Mouse (Mus musculus) brain, embryonic 14.5 days (tissue): ENCODE results near the gene Rrp1b. TPM values are rescaled to one million over a fixed set of nuclear protein-coding genes. Genes with fewer than 3 reads are reported as not detected.

ENCODE experiments used
- DNase-seq: peaks from one replicate; pipeline ENCODE4 v3.0.0-alpha.2; 2011; ENCODE audit warnings: low read depth
- CTCF ChIP-seq: fragments of 200-500 bp; IDR thresholded peaks from 2 replicates; pipeline ENCODE4 v1.5.1; 2012; ENCODE audit warnings: inconsistent platforms, mild to moderate bottlenecking, moderate library complexity, borderline replicate concordance; ENCODE audit not compliant: insufficient read depth, insufficient read length; ENCODE audit errors: extremely low read depth
- POLR2A ChIP-seq: fragments of 200-500 bp; IDR thresholded peaks from 2 replicates; pipeline ENCODE4 v1.6.1; 2012; ENCODE audit warnings: mild to moderate bottlenecking, inconsistent platforms, borderline replicate concordance; ENCODE audit not compliant: poor library complexity, insufficient read depth, insufficient read length, severe bottlenecking; ENCODE audit errors: extremely low read depth
- polyA plus RNA-seq: library from polyadenylated mRNA; depleted of rRNA; stranded (reverse); fragments of >200 nt; gene quantifications from 2 replicates; pipeline ENCODE4 v1.2.3, GENCODE M21; 2012

Rrp1b gene
- polyA plus RNA-seq, 1 experiment, result 30.1 TPM

DNA sequence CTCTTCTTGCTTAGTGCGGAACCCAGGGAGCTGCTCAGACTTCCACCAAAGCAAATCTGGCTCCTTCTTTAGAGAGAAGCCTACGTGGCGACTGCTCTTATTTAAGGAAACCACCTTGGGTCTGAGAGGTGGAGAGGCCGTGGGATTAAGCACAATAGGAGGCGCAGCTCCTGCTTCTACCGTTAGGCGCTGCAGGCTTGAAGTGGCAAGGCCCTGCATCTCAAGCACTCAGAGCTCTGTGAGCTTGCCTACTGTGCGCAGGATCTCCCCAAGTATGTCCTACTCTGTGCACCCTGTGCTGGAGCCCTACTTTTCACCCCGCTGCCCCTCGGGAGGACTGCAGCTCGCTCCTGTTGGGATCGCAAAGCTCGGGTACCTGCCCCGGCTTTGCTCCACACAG lies 25.3 kb downstream of the Rrp1b start:
- TF ChIP-seq CTCF, result no peak
- TF ChIP-seq POLR2A, result no peak
- DNase-seq, result no peak

DNA sequence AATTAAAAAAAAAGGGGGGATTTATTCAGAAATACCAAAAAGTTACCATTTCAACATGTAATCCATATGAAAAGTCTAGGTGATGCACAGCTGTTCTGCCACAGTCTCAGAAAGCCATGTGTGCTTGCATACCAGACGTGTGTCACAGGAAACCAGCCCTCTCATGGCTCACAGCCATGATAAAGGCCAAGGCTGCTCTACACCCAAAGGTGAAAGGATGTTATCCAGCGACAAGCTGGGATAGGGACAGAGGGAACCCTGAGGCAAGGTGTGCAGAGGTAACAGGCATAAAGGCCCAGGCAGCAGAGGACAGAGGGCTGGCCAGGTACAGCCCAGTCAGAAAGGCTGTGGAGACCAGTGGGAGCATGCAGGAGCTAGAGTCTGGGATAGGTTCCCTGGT lies 27.8 kb downstream of the Rrp1b start:
- TF ChIP-seq POLR2A (no peak), CTCF (no peak)
- no peak for DNase-seq

DNA sequence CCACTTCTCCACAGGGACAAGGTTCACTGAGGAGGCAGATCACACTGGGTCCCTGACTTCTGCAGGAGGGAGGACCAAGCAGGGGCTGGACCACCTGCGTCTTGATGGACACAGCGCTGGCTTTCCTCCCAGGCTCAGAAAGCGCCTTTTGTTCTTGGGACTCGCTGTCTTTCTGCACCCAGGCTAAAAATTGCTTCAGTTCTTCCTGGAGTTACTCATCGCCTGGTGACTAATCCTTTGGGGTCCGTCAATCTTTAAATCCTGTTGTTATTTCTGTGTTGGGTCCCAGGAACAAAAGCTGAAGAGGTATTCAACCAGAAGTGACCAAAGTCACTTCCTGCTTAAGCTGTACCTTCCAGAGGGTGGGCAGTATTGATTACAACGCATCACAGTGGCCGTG lies 28.9 kb downstream of the Rrp1b start:
- peak; percentile 22 for DNase-seq

DNA sequence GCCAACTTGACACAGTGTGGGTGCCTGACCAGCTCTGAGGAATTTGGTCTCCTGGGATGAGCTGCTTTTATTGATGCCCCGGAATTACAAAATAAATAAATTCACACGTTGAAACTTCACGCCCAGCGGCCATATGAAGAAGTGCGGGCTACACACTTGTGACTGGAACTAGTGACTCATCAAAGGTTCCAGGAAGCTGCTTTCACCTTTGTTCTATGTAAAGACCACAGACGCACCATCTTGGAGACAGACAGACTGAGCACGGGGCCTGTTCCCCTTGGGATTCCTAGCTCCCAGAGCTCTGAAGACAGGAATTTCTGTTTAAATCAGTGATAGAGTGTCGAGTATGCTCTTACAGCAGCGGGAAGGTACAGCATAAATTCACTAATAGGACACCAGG lies 31.6 kb downstream of the Rrp1b start:
- DNase-seq, result no peak
- no peak for TF ChIP-seq POLR2A
- peak; percentile 4; the same call in 1 of the 2 replicates for TF ChIP-seq CTCF

DNA sequence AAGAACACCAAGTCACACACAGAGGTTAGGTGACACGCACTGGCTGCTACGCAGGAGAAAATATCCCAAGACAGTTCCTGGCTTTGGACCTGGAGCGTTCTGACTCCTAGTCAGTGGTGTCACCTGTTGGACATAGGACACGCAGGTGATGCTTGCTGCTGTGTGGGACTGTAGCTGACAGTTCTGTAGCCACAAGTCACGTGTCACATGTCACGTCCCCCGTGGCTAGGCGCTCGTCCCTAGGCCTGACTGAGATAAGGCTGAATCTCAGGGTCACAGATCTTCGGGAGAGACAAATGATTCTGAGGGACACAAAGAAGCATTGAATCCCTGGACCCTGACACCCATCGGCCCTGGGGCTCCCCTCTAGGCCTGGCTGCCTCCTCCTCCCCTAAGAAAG lies 32.5 kb downstream of the Rrp1b start:
- no peak for DNase-seq
- TF ChIP-seq CTCF (no peak), POLR2A (no peak)

DNA sequence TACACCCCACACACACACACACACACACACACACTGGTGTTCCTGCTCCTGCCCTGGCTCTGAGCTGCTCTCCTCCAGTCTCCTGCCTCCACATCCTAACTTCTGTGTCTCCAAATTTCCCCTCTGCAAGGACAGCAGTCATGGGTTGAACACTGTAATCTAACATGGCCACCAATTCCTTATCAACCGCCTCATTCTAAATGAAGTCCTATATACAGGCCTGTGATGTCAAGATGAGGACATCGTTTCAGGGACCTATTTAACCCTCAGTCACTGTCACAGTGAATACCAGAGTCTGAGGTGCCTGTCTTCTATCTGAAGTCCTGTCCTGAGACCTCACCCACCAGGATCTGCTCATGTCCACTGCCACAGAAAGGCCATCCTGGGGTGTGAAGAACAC lies 32.9 kb downstream of the Rrp1b start:
- TF ChIP-seq CTCF (no peak), POLR2A (no peak)
- DNase-seq, result no peak

DNA sequence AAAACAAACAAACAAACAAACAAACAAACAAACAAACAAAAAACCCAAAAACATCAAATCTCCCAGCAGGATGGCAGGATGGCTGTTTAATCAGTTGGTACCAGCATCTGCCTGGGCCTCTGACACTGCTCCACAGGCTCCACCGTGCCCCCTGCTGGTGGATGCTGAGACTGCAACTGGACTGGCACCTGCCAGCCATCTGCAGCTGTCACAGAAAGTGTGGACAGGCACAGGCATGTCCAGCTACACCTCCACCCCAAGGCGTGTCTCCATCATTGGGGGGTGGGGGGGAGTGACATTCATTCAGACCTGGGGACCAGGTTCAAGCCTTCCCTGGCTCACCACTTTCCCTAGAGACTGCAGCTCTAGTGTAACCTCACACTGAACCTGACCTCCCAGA lies 37.5 kb downstream of the Rrp1b start:
- DNase-seq, result peak; percentile 73
- TF ChIP-seq CTCF, result peak; percentile 97
- no peak for TF ChIP-seq POLR2A

DNA sequence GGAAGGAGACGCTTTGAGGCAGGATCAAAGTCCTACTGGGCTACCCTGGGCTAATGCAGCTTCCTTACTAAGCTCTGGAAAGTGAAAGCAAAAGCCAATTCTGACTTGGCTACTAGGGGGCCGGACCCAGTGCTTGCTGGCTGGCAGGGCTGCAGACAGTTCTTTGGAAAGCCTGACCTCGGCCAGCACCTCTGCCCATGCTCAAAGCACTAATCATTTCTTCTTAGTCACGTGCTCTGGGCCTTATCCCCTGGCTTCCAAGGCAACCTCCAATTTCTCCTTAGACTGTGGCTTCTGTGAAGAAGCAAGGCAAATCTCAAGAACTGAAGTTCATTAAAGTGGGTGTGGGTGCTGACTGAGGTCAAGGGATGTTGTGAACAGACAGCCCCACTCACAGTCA lies 38.8 kb downstream of the Rrp1b start:
- DNase-seq, result no peak

DNA sequence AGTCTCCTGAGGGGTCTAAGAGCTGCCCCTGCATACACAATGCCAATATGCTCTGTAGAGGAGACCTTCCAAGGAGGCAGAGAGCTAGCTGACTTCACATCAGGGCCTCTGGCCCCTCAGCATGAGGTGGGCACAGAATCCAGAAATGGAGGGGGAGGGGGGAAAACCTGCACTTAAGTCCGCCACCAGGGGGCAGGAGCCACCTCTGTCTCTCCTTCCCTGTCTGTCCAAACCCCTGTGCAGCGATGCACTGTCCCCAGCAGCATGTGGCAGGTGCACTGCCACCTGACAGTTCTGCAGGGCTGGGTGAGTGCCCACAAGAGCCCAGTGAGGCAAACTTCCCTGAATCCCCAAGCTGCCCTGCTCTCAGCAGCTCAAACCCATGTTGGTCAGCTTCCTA lies 39.3 kb downstream of the Rrp1b start:
- peak; percentile 74 for TF ChIP-seq CTCF
- no peak for TF ChIP-seq POLR2A

More for the DNA sequence above, 38.8 kb downstream of the Rrp1b start:
- TF ChIP-seq POLR2A, result no peak
- TF ChIP-seq CTCF, result no peak

DNA sequence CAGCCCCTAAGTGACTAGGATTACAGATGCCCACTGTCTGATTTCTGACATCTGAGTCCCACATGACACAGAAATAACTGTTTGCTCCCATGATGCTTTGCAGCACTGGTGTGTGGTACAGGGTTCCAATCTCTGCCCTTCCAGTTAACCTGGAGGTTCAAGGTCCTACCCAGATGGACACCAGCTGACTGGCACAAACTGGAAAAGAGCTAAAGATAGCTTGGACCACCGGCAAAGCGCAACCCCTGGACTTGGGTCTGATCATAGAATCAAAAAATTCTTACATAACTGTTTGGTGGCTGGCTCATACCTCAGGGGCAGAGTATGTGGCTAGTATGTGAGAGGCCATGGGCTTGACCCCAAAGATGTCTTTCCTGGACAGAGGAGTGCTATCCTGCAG lies 47.5 kb downstream of the Rrp1b start:
- no peak for TF ChIP-seq POLR2A
- TF ChIP-seq CTCF, result no peak
- no peak for DNase-seq

More for the DNA sequence above, 39.3 kb downstream of the Rrp1b start:
- DNase-seq, result peak; percentile 59

DNA sequence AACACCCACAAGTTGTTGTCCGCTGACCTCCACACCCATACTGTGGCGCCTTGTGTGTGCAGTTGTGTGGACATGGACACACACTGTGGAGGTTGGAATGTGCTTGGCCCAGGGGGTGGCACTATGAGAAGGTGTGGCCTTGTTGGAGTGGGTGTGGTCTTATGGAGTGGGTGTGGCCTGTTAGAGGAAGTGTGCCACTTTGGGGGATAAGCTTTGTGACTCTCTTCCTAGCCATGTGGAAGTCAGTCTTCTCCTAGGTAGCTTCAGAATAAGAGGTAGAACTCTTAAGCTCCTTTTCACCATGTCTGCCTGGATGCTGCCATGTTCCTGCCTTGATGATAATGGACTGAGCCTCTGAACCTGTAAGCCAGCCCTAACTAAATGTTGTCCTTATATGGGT lies 51.2 kb downstream of the Rrp1b start:
- no peak for TF ChIP-seq CTCF
- no peak for TF ChIP-seq POLR2A
- DNase-seq, result no peak

DNA sequence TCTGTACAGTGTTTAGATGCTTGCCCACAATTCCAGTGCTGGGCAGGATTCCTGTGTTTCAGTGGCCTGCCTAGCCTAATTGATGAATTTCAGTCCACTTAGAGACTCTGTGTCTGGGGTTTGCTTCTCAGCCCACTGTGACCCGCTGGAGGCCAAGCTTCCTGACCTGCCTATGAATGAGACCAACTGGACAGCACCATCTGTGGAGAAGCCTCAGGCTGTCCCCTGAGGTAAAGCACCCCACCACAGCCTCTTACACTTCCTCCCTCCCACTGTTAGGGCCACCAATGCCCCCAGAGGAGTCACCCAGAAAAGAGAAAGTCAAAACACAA lies 55.1 kb downstream of the Rrp1b start:
- DNase-seq, result no peak

DNA sequence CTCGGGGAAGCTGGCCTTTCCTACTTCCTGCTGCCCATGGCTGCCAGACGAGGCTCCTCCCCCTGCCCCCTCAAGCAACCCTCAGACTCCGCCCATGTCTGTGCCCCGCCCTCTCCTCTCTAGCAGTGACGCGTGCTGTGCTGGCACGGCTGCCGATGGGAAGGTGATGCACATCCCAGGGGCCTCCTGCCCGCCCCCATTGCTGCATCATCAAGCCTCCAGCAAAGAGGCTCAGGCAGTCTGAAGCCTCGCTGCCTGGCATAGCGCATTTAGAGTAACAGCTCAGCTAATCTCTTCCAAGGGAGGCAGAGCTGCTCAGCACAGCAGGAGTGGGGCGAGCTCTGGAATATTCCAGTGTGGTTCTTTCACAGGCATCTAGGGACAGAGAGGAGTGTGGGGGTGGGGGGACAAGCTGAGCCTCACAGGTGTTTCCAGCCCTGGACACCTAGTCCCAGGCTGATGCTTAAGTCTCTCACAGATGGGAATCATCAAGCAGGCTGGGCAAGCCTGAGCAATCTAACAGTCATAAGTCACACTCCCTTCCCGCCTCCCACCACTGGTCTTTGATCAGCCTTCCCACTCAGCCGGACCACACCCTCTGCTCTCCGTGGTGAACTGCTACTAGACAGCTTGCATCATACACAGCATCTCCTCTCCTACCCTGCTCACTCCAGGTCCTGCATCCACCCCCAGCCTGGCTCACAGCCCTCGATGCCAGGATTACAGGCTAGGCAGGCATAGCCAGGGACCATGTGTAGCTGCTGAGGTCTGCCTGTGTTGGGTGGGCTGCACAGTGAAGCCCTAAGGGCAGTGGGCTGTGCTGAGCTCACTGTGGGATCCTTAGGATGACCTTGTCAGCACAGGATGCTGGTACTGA lies 55.7 kb downstream of the Rrp1b start:
- peak; percentile 91 for DNase-seq

More for the DNA sequence above, 55.1 kb downstream of the Rrp1b start:
- no peak for TF ChIP-seq CTCF
- TF ChIP-seq POLR2A, result no peak

DNA sequence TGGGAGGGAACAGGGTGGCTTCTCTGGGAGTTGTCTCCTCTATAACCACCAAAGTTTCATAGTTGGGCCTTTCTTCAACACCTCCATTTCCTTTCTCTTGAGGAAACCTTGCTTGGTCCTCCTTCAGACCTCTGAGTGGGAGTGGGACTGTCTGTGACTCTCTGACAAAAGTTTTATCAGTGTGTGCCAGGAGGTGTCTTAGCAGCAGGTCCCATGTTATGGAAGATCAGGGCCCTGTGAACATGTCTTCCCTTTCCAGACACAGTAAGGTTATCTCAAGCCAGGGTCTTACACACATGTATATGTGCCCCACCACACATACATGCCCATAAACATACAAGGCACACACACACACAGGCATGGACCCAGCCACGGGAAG lies 56.3 kb downstream of the Rrp1b start:
- no peak for DNase-seq
- no peak for TF ChIP-seq CTCF
- no peak for TF ChIP-seq POLR2A
